Mouse (Mus musculus): ENCODE data around the gene Ano6.

DNA sequence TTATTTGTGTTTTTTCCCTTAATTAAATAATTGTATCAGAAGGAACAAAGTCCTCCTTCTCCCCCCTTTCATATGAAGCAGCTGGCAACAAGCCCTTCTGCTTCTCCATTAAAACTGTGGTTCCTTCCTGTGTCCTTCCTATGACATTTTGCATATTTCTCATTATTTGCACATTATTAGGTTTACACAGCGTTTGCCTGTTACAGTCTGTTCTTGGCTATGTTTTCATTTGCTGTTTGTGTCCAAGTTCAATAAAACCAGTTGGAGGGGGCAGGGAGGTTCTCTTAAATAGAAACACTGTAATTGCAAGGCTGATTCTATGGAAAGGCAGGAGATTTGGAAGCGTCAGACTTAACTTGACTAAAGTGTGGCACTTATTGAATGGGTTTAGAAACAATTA lies 46.8 kb upstream of the Ano6 start:
- no peak for TF ChIP-seq CTCF (IDR thresholded peaks at IDR 0.05; ENCODE audit: low read depth)
- TF ChIP-seq EP300 (IDR thresholded peaks at IDR 0.05; ENCODE audit: low read depth) = no peak
